Mouse (Mus musculus): ENCODE results near the gene Dnajb12. TPM values are rescaled to one million over a fixed set of nuclear protein-coding genes. Genes with fewer than 3 reads are reported as not detected.

The Dnajb12 gene
- total RNA-seq, 1 experiment from 2014 or later: 24.3 TPM

DNA sequence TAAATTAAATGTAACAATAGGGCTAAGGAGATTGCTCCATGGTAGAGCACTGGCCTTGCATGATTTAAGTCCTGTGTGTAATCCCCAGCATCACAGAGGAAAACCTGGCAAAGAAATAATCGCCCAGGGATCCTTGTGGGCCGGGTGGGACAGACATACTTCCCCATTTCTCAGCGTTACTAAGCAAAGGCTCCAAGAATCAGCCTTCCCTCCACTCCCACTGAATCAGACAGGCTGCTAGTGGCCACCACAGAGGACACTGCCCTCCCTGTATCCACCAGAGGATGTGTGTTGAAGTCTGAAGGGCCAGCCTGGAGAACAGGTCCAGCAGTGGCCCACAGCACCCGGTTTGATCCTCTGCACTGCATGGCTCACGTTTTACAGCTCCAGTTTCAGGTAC, 8.1 kb downstream of the Dnajb12 start:
- ATAC-seq (replicated peaks in 1 of 2; ENCODE audit: insufficient read depth in 1 of 2, low FRiP score in 2 of 2, low TSS enrichment in 1 of 2, low read depth in 1 of 2, poor library complexity in 2 of 2, severe bottlenecking in 2 of 2): peak; percentile 27 to 43; a peak in 3 of 4 replicates

DNA sequence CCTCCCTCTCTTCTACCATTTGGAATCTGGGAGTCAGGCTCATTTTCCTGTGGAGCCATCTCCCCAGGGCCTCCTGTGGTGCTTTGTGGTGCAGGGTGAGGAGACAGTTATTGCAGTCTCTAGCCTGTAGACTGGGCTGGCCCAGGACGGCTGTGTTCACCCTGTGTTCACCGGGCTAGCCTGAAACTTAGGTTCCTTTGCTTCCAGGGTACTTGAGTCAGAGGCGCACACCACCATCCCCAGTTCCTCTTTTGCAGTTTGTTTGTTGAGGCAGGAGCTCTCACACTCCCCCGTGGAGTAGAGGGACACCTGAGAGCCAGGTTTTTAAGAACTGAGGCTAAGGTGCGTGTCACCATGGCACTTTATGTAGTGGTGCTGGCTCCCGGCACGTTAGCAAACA, 10.0 kb downstream of the Dnajb12 start:
- peak; percentile 13 to 19; a peak in 1 of 4 replicates for ATAC-seq (replicated peaks in 1 of 2; ENCODE audit: insufficient read depth in 1 of 2, low FRiP score in 2 of 2, low TSS enrichment in 1 of 2, low read depth in 1 of 2, poor library complexity in 2 of 2, severe bottlenecking in 2 of 2)

DNA sequence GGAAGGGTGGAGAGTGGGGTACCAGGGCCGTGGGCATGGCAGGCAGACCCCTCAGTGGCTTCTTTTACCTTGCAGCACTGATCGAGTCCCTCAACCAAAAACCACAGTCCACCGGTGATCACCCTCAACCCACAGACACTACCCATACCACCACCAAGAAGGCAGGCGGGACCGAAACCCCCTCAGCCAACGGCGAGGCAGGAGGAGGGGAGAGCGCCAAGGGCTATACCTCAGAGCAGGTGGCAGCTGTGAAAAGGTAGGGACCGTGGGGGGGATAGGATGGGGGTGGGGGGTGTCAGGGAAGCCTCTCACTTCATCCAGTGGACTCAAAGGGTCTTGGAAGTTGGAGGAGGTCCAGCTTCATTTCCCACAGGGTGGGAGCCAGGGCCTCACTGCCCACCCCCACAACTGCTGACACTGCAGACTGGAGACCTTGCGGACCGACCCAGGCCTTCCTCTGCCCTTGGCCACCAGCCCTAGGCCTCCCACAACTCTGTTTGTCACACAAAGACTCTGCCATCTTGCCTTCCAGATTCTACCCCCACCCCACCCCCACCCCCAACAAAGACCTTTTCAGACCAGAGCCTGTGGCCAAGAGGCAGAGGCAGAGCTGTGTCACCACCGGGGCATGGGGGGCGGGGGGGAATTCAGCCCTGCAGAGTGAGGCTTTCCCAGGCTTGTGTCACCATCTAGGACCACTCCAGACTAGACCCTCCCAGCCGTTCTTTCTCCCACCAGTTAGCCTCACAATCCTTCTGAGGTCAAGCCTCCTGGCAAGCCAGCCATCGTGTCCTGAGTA, 10.8 kb downstream of the Dnajb12 start:
- ATAC-seq (replicated peaks in 1 of 2; ENCODE audit: insufficient read depth in 1 of 2, low FRiP score in 2 of 2, low TSS enrichment in 1 of 2, low read depth in 1 of 2, poor library complexity in 2 of 2, severe bottlenecking in 2 of 2): no peak

DNA sequence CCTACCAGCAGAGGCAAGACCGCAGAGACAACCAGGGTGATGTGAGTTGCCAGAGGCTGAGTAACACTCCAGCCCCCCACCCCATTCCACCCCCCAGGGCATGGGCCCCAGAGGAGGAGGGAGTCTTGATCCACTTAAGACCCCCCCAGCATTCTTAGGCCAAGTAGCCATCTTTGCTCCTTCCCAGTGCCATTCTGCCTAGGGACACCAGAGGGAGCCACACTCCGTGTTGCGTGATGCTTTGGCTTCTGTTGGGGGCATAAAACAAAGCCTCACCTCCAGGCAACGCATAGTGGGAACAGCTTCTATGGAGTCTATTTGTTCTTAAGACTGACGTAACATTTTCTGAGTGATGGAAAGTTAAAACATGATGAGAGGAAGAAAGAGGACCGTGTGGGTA, 13.6 kb downstream of the Dnajb12 start:
- ATAC-seq (replicated peaks in 1 of 2; ENCODE audit: insufficient read depth in 1 of 2, low FRiP score in 2 of 2, low TSS enrichment in 1 of 2, low read depth in 1 of 2, poor library complexity in 2 of 2, severe bottlenecking in 2 of 2): 0 out of 4 replicates have a peak, but pooled peaks have one; percentile 14 to 25

DNA sequence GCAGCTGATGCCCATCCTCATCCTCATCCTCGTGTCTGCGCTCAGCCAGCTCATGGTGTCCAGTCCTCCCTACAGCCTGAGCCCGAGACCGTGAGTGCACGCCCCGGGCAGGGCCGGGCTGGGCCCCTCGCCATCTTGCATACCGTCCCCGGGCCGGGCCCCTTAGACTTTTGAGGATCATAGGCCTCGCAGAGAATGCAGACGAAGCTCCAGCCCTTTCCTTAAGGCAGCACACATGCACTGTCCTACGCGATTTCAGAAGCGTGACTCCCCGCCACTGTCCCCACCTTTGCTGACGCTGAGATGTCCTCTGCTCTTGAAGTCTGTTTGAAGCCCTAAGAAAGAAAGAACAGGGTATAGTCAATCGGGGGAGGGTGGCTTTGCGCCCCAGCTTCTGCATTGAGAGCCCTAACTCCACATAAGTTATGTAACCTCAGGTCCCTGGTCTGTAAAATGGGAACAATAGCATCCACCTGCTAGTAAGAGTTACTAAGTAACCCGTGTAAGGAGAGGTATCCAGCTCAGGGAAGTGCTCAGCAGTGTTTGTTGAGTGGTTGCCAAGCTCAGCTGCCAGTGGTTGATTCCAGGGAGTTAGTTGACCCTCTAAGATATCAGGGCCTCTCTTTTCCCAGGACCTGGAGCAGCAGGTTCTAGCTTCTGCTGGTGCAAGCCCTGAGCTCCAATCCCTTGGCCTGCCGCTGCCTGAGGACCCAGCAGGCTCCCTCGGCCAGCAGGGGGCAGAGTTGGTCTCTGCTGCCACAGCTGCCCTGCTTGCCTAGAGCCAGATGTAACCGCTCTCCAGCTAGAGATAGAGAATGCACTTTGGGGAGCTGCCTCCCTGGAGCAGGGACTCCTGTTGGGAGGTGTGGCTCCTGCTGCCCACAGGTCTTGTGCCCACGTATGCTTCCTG, 15.2 kb downstream of the Dnajb12 start:
- ATAC-seq (replicated peaks in 1 of 2; ENCODE audit: insufficient read depth in 1 of 2, low FRiP score in 2 of 2, low TSS enrichment in 1 of 2, low read depth in 1 of 2, poor library complexity in 2 of 2, severe bottlenecking in 2 of 2): peak; percentile 29 to 38; a peak in 3 of 4 replicates

DNA sequence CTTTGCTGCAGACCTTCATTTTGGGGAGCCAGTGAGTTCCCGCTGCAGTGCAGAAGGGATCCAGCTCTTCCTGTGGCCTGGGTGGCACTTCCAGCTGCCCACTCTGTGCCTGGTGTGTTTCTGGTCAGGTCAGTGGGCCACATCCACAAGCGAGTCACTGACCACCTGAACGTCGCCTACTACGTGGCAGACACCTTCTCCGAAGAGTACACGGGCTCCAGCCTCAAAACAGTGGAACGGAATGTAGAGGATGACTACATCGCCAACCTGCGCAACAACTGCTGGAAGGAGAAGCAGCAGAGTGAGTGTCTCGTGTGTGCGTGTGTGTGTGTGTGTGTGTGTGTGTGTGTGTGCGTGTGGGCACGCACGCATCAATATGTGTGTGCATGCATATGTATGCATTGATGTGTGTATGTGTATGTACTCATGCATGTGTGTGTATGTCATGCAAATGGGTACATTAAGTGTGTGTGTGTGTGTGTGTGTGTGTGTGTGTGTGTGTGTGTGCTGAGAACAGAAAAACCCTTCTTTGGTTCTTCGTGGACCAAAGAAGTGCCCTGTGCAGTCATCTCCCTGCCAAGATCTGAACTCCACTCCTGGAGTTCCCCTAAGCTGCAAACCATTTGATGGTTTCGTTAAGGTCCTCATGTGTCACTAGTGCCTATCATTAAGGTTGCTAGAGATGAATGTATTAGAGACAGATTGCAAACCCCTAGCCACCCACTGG, 16.3 kb downstream of the Dnajb12 start:
- no peak for ATAC-seq (replicated peaks in 1 of 2; ENCODE audit: insufficient read depth in 1 of 2, low FRiP score in 2 of 2, low TSS enrichment in 1 of 2, low read depth in 1 of 2, poor library complexity in 2 of 2, severe bottlenecking in 2 of 2)

DNA sequence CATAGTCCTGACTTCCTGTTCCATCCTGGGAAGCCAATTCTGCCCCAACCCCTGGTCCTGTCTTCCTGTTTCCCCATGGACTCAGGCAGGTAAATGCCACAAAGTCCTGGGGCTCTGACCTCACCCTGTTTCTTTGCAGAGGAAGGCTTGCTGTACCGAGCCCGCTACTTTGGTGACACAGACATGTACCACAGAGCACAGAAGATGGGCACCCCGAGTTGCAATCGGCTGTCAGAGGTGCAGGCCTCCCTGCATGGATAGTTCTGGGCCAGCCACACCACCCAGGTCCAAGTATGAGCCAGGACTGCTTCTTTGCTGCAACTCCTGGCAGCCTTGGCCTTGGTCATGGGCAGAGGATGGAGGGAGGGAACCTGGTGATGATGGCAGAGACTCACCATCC, 16.9 kb downstream of the Dnajb12 start:
- ATAC-seq (replicated peaks in 1 of 2; ENCODE audit: insufficient read depth in 1 of 2, low FRiP score in 2 of 2, low TSS enrichment in 1 of 2, low read depth in 1 of 2, poor library complexity in 2 of 2, severe bottlenecking in 2 of 2): no peak

DNA sequence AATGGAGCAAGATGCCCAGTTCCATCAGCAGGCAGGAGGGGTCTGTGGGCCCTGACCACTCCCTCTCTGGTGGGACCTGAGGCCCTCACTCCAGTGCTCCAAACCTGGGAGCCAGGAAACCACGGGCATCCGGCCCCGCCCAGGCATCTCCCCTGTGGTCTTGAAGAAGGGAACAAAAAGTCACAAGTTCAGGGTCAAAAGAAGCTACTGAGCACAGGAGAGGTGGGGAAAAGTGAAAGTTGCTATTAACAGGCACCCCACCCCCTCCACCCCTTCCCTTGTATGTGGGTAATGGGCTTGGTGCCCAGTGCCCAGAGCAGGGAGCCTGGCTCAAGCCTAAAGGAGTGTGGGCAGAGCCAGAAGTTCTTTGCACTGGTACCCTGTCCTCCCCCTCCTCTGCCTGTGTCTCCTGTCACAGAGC, 17.6 kb downstream of the Dnajb12 start:
- ATAC-seq (replicated peaks in 1 of 2; ENCODE audit: insufficient read depth in 1 of 2, low FRiP score in 2 of 2, low TSS enrichment in 1 of 2, low read depth in 1 of 2, poor library complexity in 2 of 2, severe bottlenecking in 2 of 2): peak; percentile 42 to 63

DNA sequence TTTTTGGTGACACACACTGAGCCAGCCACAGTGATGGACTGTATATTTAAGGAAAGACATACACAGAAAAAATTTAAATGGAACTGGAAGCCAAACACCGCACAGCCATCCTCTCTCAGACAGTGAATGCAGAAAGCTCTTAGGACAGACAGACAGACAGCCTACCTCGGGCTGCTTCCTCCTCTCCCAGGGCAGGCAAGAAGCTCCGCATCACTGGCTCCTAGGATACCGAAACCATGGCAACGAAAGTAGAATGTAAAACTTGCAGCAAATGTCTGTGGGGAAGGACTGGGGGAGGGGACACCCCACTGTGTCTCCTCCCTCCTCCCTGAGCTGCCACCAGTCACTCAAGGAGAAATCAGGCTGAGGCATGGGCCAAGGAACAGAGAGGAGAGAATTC, 18.2 kb downstream of the Dnajb12 start:
- no peak for ATAC-seq (replicated peaks in 1 of 2; ENCODE audit: insufficient read depth in 1 of 2, low FRiP score in 2 of 2, low TSS enrichment in 1 of 2, low read depth in 1 of 2, poor library complexity in 2 of 2, severe bottlenecking in 2 of 2)

DNA sequence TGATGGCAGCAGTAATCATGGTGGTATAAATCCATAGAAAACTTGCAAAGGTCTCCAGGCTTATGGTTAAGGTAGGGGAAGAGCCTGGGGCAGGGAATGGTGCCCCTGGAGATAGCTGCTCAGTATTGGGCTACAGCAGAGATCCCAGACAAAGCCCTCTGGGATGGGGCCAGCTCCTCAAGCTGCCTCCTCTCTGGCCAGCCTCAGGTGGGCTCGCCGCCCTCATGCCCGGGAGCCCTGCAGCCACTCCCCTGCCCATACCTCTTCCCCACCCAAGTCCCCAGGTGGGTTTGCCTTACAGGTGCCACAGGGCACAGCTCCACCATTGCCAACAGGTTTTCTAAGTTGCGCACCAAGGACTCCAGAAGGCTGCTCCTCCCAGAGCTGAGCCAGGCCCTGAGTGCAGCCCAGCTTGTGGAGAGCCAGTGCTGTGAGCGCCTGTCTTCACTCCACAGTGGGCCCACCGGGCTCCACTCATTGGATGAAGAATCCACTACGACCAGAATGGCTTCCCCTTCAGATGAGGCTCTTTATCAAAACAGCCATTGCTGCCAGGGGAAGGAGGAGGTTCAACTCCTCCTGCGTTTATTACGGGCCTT, 18.9 kb downstream of the Dnajb12 start:
- no peak for ATAC-seq (replicated peaks in 1 of 2; ENCODE audit: insufficient read depth in 1 of 2, low FRiP score in 2 of 2, low TSS enrichment in 1 of 2, low read depth in 1 of 2, poor library complexity in 2 of 2, severe bottlenecking in 2 of 2)

DNA sequence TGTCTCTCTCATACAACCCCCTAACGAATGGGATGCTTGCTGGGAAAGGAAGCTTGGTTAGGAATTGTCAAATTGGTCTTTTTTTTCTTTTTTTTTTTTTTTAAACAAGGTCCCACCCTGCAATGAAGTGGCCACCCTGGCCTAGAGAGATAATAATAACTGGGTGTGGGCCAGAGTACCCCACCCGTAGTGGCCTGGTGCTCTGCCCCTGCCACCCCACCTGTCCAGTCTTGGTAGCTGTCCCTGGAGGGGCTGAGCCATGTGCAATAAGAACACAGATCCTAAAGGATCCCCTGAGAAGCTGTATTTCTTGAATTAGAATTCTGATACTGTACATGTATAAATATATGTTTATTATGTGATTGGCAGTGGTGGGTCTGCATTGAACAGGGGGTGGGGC, 19.6 kb downstream of the Dnajb12 start:
- no peak for ATAC-seq (replicated peaks in 1 of 2; ENCODE audit: insufficient read depth in 1 of 2, low FRiP score in 2 of 2, low TSS enrichment in 1 of 2, low read depth in 1 of 2, poor library complexity in 2 of 2, severe bottlenecking in 2 of 2)

DNA sequence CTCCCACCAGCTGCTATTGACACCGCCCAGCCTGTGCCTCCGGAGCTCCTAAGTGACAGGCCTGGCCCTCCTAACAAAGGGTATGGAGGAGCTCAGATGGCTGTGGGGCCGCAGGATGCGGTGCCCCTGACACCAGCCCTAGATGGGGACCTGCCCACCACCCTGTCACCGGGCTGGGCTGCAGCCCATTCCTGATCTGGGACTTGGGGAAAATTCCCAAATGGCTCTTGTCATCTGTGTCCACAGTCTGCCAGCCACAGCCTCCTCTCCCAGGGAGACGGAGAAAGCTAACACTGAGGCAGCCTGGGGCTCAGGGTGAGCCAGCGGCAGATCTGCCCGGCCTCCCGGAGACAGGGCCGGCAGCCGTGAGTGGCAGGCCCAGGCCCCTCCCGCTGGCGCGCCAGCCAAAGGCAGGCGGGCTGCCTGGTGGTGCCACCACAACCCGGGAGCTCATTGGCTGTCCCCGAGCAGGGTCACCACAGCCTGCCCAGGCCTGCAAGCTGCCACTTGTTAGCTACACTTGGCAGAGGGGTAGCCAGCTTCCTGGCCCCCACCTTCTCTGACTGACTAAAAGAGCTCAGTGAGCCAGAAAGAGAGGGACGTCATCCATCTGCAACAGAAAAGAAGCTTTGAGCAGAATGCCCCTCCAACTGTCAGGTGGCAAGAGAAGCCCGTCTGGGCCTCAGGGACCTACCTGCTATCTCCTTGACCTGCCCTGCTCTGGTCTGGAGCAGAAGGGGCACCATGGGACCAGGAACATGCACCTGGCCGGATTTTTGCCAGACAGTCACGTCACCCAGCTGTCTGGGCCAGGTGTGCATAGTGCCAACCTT, 20.2 kb downstream of the Dnajb12 start:
- ATAC-seq (replicated peaks in 1 of 2; ENCODE audit: insufficient read depth in 1 of 2, low FRiP score in 2 of 2, low TSS enrichment in 1 of 2, low read depth in 1 of 2, poor library complexity in 2 of 2, severe bottlenecking in 2 of 2): peak; percentile 82 to 83

DNA sequence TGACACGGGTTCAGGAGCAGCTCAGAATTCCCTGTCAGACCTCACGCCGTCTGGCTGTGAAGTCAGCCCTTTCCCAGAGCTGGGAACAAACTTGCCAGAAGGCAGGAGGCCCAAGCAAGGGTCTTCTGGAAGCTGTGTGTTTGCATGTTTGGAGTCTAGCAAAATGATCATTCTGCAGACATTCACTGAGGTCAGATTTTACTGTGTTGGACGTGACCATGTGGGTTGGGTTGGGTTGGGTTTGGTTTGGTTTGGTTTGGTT, 20.7 kb downstream of the Dnajb12 start:
- no peak for ATAC-seq (replicated peaks in 1 of 2; ENCODE audit: insufficient read depth in 1 of 2, low FRiP score in 2 of 2, low TSS enrichment in 1 of 2, low read depth in 1 of 2, poor library complexity in 2 of 2, severe bottlenecking in 2 of 2)

DNA sequence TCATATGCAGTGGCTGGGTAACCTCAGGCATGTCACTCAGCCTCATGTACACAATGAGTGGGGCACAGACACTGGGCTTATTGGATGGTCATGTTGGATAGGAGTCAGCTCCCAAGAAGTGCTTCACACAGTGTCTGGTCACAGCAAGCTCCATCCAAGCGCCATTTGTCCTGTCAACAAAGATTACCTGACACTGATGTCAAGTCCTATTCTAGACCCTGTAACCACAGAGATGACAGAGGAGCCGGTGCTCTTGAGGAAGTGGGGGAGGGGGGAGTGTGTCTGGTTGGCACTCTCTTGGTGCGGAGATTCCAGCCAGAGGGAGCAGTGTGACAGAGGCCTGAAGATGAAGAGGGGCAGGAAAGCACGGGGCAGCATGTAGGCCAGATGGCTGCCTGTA, 21.6 kb downstream of the Dnajb12 start:
- ATAC-seq (replicated peaks in 1 of 2; ENCODE audit: insufficient read depth in 1 of 2, low FRiP score in 2 of 2, low TSS enrichment in 1 of 2, low read depth in 1 of 2, poor library complexity in 2 of 2, severe bottlenecking in 2 of 2): no peak

DNA sequence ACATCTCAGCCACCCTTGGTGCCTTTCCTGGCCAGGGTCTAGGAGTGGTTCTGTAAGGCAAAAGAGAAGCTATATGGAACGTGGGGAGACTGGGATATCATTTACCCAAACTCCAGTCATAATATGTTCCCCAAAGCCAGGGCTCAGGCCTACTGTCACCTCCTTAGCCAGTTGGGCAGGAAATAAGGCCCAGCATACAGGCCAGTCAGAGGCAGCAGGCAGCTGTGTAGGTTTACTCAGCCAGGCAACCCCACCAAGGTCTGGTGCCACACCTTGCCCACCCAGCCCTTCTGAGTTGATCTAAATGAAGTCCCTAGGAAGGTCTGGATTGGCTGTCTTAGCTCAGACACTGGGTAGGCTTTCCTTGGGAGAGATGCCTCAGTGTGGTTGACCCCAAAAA, 22.1 kb downstream of the Dnajb12 start:
- no peak for ATAC-seq (replicated peaks in 1 of 2; ENCODE audit: insufficient read depth in 1 of 2, low FRiP score in 2 of 2, low TSS enrichment in 1 of 2, low read depth in 1 of 2, poor library complexity in 2 of 2, severe bottlenecking in 2 of 2)

DNA sequence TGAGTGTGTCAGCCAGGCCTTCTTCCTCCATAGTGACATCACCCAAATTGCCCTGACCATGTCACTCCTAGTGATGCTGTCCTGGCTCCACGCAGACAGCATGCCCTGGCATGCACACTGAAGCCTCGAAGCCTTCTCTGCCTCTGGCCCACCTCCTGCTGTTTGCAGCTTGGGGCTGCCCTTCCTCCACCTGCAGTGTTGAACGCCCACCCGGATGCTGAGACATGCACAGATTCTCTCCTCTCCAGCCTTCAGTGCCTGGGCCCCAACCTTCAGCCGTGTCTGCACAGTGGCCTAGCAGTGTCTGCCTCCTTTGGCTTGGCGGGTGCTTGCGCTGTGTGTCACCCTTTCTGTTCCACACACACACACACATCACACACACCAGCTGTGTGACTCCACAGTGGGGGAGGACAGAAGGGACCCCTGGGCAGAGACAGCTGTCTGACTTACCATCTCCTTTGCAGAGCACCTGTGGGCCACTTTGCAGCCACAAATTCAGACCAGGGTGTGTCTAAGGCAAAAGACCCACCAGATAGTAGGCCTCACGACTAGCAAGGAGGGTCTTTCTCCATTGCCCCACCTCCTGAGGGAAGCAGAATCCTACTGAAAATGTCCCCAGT, 22.7 kb downstream of the Dnajb12 start:
- ATAC-seq (replicated peaks in 1 of 2; ENCODE audit: insufficient read depth in 1 of 2, low FRiP score in 2 of 2, low TSS enrichment in 1 of 2, low read depth in 1 of 2, poor library complexity in 2 of 2, severe bottlenecking in 2 of 2): no peak

Data from hematopoietic stem cell, adult 5-6 weeks (primary cell).